11 mouse cellular contexts compared by ENCODE assay signal in the genomic region with DNA sequence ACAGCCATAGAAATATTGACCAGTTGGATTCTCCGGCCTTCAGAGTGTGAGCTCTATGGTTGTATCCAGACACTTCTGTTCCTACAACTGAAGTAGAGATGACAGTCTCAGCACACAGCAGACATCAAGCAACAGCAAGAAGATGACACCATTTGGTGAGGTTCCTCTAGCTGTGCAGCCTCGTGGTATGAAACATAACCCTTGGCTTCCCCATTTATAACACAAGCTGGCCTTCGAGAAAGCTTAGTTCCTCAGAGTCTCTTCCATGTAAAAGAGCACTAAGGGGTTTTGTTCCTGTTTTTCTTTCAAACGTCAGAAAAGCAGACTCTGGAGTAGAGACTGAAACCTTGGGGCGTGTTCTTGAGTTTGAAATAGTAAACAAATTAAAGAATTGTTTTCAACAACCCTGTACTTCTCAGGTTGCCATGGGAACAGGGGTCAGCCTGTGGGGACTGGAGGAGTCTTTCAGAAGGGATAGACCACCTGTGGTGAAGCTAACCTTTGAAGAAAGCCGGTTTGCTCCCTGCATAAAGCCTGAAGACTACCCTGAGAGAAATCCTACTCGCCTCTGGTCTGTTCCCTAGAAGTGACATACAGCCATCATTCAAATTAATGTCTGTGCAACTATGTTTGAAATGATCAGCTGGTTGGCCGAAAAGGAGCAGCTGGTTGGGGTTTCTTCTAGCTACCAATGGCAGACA.
DNase-seq lines count a peak whose midpoint lies in the region; ATAC-seq and TF ChIP-seq lines count a peak whose summit lies in the region.
"Had no signal": no experiment of that assay in that cellular context is flagged by ENCODE, and none has a peak within 500 bp of the region (broad histone marks: within the 10 kb centered on the region; RNA-seq: fewer than 3 reads in every experiment).

No protein-coding gene starts in this region.

- no peak for TF ChIP-seq CTCF in lung, embryonic 14.5 days (IDR thresholded peaks at IDR 0.05; ENCODE audit: low read depth)
- no peak for TF ChIP-seq CTCF in gastrocnemius, adult 2 months (IDR thresholded peaks at IDR 0.05)

- WGBS in lung, embryonic 14.5 days, result 24% methylated on average over 8 of the region's 8 CpGs
- 14% methylated on average over 8 of the region's 8 CpGs for WGBS in hindbrain, embryonic 16.5 days

- H3K9ac ChIP-seq in lung, embryonic 14.5 days, result no peak overlapping the region
- H3K9ac ChIP-seq in hindbrain, embryonic 16.5 days (ENCODE audit: low read depth, low read length), result no peak overlapping the region
- H3K9ac ChIP-seq: liver, embryonic 13.5 days had no signal

- H3K9me3 ChIP-seq in lung, embryonic 14.5 days (ENCODE audit: low read depth, low read length), result no peaks in the 10 kb centered on the region
- no peaks in the 10 kb centered on the region for H3K9me3 ChIP-seq in hindbrain, embryonic 16.5 days (ENCODE audit: control insufficient read depth, low read length)
- H3K9me3 ChIP-seq: liver, embryonic 13.5 days had no signal

- no peak overlapping the region for H3K4me3 ChIP-seq in lung, embryonic 14.5 days (ENCODE audit: low read depth, low read length)
- H3K4me3 ChIP-seq in hindbrain, embryonic 16.5 days (ENCODE audit: low read length), result no peak overlapping the region
- no peak overlapping the region for H3K4me3 ChIP-seq in gastrocnemius, adult 2 months
- H3K4me3 ChIP-seq: liver, embryonic 13.5 days had no signal

- H3K36me3 ChIP-seq in lung, embryonic 14.5 days (ENCODE audit: insufficient read depth), result no peaks in the 10 kb centered on the region
- no peaks in the 10 kb centered on the region for H3K36me3 ChIP-seq in hindbrain, embryonic 16.5 days (ENCODE audit: control insufficient read depth, insufficient read depth, low read length)
- H3K36me3 ChIP-seq: liver, embryonic 13.5 days had no signal

- no peak overlapping the region for H3K4me2 ChIP-seq in lung, embryonic 14.5 days
- no peak overlapping the region for H3K4me2 ChIP-seq in hindbrain, embryonic 16.5 days (ENCODE audit: low read length)
- H3K4me2 ChIP-seq: liver, embryonic 13.5 days had no signal

- peak; percentile 27 for DNase-seq in lung, embryonic 14.5 days
- no peak for DNase-seq in lung, postnatal 25 days (ENCODE audit: low spot score)
- peak; percentile 85 for DNase-seq in embryo, embryonic 10.5 days (ENCODE audit: low spot score)
- peak; percentile 76 for DNase-seq in retina, postnatal 1 day
- no peak for DNase-seq in left cerebral cortex, postnatal 36 days (ENCODE audit: low spot score in 2 of 2)
- no peak for DNase-seq in thymus, postnatal 4 days
- no peak for DNase-seq in gastrocnemius, adult 2 months
- DNase-seq: cerebellum, adult 18-20 months; liver, embryonic 13.5 days; right cerebral cortex, adult 18-20 months had no signal

- no peaks in the 10 kb centered on the region for H3K27me3 ChIP-seq in lung, embryonic 14.5 days (ENCODE audit: insufficient read depth, low read length)
- H3K27me3 ChIP-seq in hindbrain, embryonic 16.5 days (replicated peaks; ENCODE audit: control insufficient read depth, insufficient read depth, low read length), result no peaks in the 10 kb centered on the region

- H3K27ac ChIP-seq in lung, embryonic 14.5 days (ENCODE audit: low read depth), result no peak overlapping the region
- H3K27ac ChIP-seq in hindbrain, embryonic 16.5 days (ENCODE audit: low read depth, low read length), result no peak overlapping the region
- H3K27ac ChIP-seq in gastrocnemius, adult 2 months, result no peak overlapping the region
- H3K27ac ChIP-seq: liver, embryonic 13.5 days had no signal

- peak; percentile 44; the same call in 1 of the 2 replicates for ATAC-seq in lung, embryonic 14.5 days (ENCODE audit: insufficient read depth)
- ATAC-seq in hindbrain, embryonic 16.5 days, result 0 out of 2 replicates have a peak, but pooled peaks have one; percentile 27

- H3K4me1 ChIP-seq in lung, embryonic 14.5 days (ENCODE audit: insufficient read depth), result peaks cover 8% of the 10 kb centered on the region; the same call in 1 of the 2 replicates
- peaks cover 9% of the 10 kb centered on the region; the same call in 1 of the 2 replicates for H3K4me1 ChIP-seq in hindbrain, embryonic 16.5 days (ENCODE audit: control insufficient read depth, insufficient read depth, low read depth, low read length)

- intact Hi-C loops in left cerebral cortex, postnatal 36 days (cut with DNase I), result no loop called here
- intact Hi-C loops in gastrocnemius, adult 2 months (cut with DNase I), result no loop called here

Comparison
In these comparisons a context has a peak if more than half of its experiments do, and no peak if none do; other contexts are left out.
1. DNase-seq: peak in lung, embryonic 14.5 days (single experiment), embryo, embryonic 10.5 days (single experiment) and retina, postnatal 1 day (single experiment); none in lung, postnatal 25 days (single experiment), left cerebral cortex, postnatal 36 days (0 of 2), thymus, postnatal 4 days (single experiment) and gastrocnemius, adult 2 months (single experiment).